Comparison of ENCODE assay signal across 9 mouse cellular contexts in genomic region chr11:117497256-117498136, GRCm38 (mm10). TPM values are rescaled to one million over a fixed set of nuclear protein-coding genes. Genes with fewer than 3 reads are reported as not detected.
DNase-seq lines count a peak whose midpoint lies in the region; ATAC-seq and TF ChIP-seq lines count a peak whose summit lies in the region.
"Had no signal": no experiment of that assay in that cellular context is flagged by ENCODE, and none has a peak within 500 bp of the region (broad histone marks: within the 10 kb centered on the region; RNA-seq: fewer than 3 reads in every experiment).

No protein-coding gene starts in this region.

- H3K9me3 ChIP-seq in forebrain, embryonic 11.5 days (ENCODE audit: control insufficient read depth, low read length): no peaks in the 10 kb centered on the region
- H3K9me3 ChIP-seq in heart, postnatal 0 days (replicated peaks; ENCODE audit: control insufficient read depth, low read length): no peaks in the 10 kb centered on the region
- H3K9me3 ChIP-seq in kidney, embryonic 16.5 days (ENCODE audit: low read length): no peaks in the 10 kb centered on the region

- no peak overlapping the region for H3K4me3 ChIP-seq in forebrain, embryonic 11.5 days (ENCODE audit: low read depth, low read length)
- no peak overlapping the region for H3K4me3 ChIP-seq in heart, postnatal 0 days (ENCODE audit: low read depth, low read length)
- peak overlapping the region; percentile 13; the same call in 1 of the 2 replicates for H3K4me3 ChIP-seq in kidney, embryonic 16.5 days (ENCODE audit: low read length)

- WGBS in forebrain, embryonic 11.5 days: 5% methylated on average over 16 of the region's 16 CpGs
- 38% methylated on average over 16 of the region's 16 CpGs for WGBS in heart, postnatal 0 days
- 7% methylated on average over 16 of the region's 16 CpGs for WGBS in kidney, embryonic 16.5 days

- peak overlapping the region; percentile 85 for H3K27ac ChIP-seq in forebrain, embryonic 11.5 days (ENCODE audit: low read depth, low read length)
- no peak overlapping the region for H3K27ac ChIP-seq in heart, postnatal 0 days (ENCODE audit: low read depth)
- H3K27ac ChIP-seq in kidney, embryonic 16.5 days (ENCODE audit: low read length): peak overlapping the region; percentile 78

- TF ChIP-seq EP300 in heart, postnatal 0 days (IDR thresholded peaks at IDR 0.05; ENCODE audit: low read depth): no peak

- H3K9ac ChIP-seq in forebrain, embryonic 11.5 days (ENCODE audit: low read length): peak overlapping the region; percentile 47
- no peak overlapping the region for H3K9ac ChIP-seq in heart, postnatal 0 days (replicated peaks; ENCODE audit: low read depth, low read length)
- 0 out of 2 replicates have a peak overlapping the region, but pooled peaks have one; percentile 26 for H3K9ac ChIP-seq in kidney, embryonic 16.5 days (replicated peaks; ENCODE audit: low read length)

- H3K4me2 ChIP-seq in forebrain, embryonic 11.5 days (ENCODE audit: low read depth, low read length, severe bottlenecking): peak overlapping the region; percentile 41
- no peak overlapping the region for H3K4me2 ChIP-seq in heart, postnatal 0 days (ENCODE audit: low read depth, low read length)
- H3K4me2 ChIP-seq in kidney, embryonic 16.5 days (replicated peaks; ENCODE audit: low read depth, low read length): peak overlapping the region; percentile 44

- ATAC-seq in forebrain, embryonic 11.5 days (replicated peaks; ENCODE audit: low FRiP score): peak; percentile 97
- peak; percentile 90 for ATAC-seq in heart, postnatal 0 days (ENCODE audit: insufficient read depth, low read depth)
- ATAC-seq in kidney, embryonic 16.5 days (ENCODE audit: low FRiP score, low TSS enrichment): peak; percentile 90
- ATAC-seq in granulocyte monocyte progenitor cell, adult 5-6 weeks (replicated peaks; ENCODE audit: poor library complexity, severe bottlenecking): no peak

- peaks cover 23% of the 10 kb centered on the region for H3K4me1 ChIP-seq in forebrain, embryonic 11.5 days (replicated peaks; ENCODE audit: control insufficient read depth, insufficient read depth, low read length)
- H3K4me1 ChIP-seq in heart, postnatal 0 days (ENCODE audit: control insufficient read depth, insufficient read depth): no peaks in the 10 kb centered on the region
- H3K4me1 ChIP-seq in kidney, embryonic 16.5 days (ENCODE audit: insufficient read depth, low read length): peaks cover 19% of the 10 kb centered on the region

- no peaks in the 10 kb centered on the region for H3K27me3 ChIP-seq in forebrain, embryonic 11.5 days (ENCODE audit: control insufficient read depth, insufficient read depth, low read length)
- 0 out of 2 replicates have a peak, but pooled peaks cover 11% of the 10 kb centered on the region for H3K27me3 ChIP-seq in heart, postnatal 0 days (ENCODE audit: control insufficient read depth, insufficient read depth, low read length)
- H3K27me3 ChIP-seq in kidney, embryonic 16.5 days (ENCODE audit: insufficient read depth, low read length): no peaks in the 10 kb centered on the region

- DNase-seq in embryo, embryonic 10 days (ENCODE audit: low spot score): peak; percentile 87
- peak; percentile 87 for DNase-seq in forebrain, embryonic 11.5 days (ENCODE audit: low spot score)
- DNase-seq in heart, postnatal 0 days (ENCODE audit: low spot score): peak; percentile 22
- peak; percentile 82 for DNase-seq in lung, postnatal 10 days
- DNase-seq in right cerebral cortex, postnatal 14 days: peak; percentile 32
- no peak for DNase-seq in testis, postnatal 14 days (ENCODE audit: low spot score)

- no peak for TF ChIP-seq CTCF in heart, postnatal 0 days (IDR thresholded peaks at IDR 0.05; ENCODE audit: low read depth)

- H3K36me3 ChIP-seq in forebrain, embryonic 11.5 days (ENCODE audit: control insufficient read depth, insufficient read depth, low read length): no peaks in the 10 kb centered on the region
- H3K36me3 ChIP-seq in heart, postnatal 0 days (replicated peaks; ENCODE audit: control insufficient read depth, insufficient read depth, low read length): no peaks in the 10 kb centered on the region
- H3K36me3 ChIP-seq in kidney, embryonic 16.5 days (ENCODE audit: insufficient read depth, low read length): no peaks in the 10 kb centered on the region

RNA-seq across cellular contexts. Expression of gene Gm11733, which starts 13.3 kb away (rescaled TPM):
- polyA plus RNA-seq in forebrain, embryonic 11.5 days (2014; fragmentation: Nextera tagmentation; extraction: Ambion mirVana): not detected in 2 replicates
- total RNA-seq in heart, postnatal 0 days (2014; rRNA removed; ENCODE audit: low replicate concordance): 0.08 TPM in 1 of 2 replicates, not detected in the other
- not detected in 2 replicates for polyA plus RNA-seq in heart, postnatal 0 days (2015; fragmentation: Nextera tagmentation; extraction: Ambion mirVana)
- polyA plus RNA-seq in kidney, embryonic 16.5 days (2015; fragmentation: Nextera tagmentation; extraction: Ambion mirVana): not detected in 2 replicates
- total RNA-seq in granulocyte monocyte progenitor cell, adult 5-6 weeks (2014; fragmentation: Nextera tagmentation): not detected in 2 replicates
- not detected in 2 replicates for total RNA-seq in granulocyte monocyte progenitor cell, adult 5-6 weeks (2017)
- polyA plus RNA-seq: large intestine, adult 2 months had no signal
